Mouse (Mus musculus): ENCODE measurements around the gene Stip1. TPM values are rescaled to one million over a fixed set of nuclear protein-coding genes. Genes with fewer than 3 reads are reported as not detected.
"Not testable (repeated sequence)": the region's sequence is repeated elsewhere in the genome, so short reads cannot be mapped to it uniquely, and the experiment has no call there.

The Stip1 gene
- total RNA-seq (2015; ENCODE audit: low replicate concordance) (39.1 and 40.2 TPM in 2 replicates), total RNA-seq (2017; ENCODE audit: low replicate concordance) (33.4 and 44.3 TPM in 2 replicates)

DNA sequence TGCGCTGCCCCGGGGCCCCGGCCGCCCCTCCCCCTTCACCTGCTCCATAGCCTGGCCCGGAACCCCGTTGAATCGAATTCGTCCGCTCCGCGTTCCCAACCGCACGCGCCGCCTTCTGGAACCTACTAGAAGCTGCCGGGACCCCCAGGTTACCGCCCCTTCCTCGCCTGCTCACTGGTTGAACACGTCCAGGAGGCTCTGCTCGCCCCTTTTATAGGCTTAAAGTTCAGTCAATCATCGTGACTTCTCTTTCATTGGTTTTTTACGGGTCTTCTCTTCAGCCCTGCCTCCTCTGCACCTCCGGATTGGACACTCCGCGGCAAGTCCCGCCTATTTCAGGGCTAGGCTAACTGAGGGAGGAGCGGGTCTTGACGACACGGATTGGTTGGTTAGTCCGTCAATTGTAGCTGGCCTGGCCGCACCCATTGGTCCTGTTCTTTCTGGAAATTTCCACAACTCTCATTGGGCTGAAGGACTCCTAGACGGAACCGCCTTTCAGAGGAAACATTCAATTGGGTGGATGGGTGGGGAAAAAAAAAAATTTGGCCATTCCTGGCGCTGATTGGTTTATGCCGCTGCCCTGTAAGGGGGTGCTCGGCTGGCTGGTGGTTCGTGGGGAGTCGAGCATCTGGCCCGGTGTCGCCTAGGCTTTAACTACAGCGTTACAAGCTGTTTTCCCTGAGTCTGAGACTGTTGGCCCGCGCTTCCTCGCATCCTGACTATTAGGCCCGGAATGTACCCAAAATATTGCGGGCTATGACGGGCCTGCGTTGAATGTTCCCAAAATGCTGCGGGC is at the start of gene Stip1:
TSS of gene Stip1 (minus strand) at position 127 of the 796 bp plus-strand sequence.
- peak; percentile 92 for ATAC-seq (replicated peaks; ENCODE audit: low FRiP score, poor library complexity, severe bottlenecking)

DNA sequence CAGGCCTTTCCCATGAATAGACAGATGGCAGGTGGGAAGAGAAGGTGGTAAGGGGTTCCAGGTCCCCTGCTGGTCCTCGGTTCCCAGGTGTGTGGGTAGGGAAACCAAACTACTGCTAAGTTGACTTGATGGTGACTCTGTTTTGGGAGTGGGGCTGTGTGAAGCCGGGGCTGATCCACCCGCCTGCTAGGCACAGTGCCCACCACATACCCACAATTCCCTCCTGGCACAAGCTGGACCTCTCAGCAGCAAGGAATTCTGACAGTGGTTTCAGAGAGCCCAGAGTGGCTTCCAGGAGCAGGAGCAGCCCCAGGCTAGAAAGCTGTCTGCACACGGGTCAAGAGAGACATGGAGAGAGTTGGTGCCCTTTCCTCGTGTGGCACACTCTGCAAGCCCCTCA is 49.3 kb upstream of the Stip1 start:
- no peak for ATAC-seq (replicated peaks; ENCODE audit: low FRiP score, poor library complexity, severe bottlenecking)

- ATAC-seq (replicated peaks; ENCODE audit: low FRiP score, poor library complexity, severe bottlenecking) = no peak
These were observed 48.8 kb upstream of the Stip1 start for GRCm38 (mm10) chr19:7088558-7088957.

- no peak for ATAC-seq (replicated peaks; ENCODE audit: low FRiP score, poor library complexity, severe bottlenecking)
These were observed 45.0 kb upstream of the Stip1 start for GRCm38 (mm10) chr19:7084734-7085133.

DNA sequence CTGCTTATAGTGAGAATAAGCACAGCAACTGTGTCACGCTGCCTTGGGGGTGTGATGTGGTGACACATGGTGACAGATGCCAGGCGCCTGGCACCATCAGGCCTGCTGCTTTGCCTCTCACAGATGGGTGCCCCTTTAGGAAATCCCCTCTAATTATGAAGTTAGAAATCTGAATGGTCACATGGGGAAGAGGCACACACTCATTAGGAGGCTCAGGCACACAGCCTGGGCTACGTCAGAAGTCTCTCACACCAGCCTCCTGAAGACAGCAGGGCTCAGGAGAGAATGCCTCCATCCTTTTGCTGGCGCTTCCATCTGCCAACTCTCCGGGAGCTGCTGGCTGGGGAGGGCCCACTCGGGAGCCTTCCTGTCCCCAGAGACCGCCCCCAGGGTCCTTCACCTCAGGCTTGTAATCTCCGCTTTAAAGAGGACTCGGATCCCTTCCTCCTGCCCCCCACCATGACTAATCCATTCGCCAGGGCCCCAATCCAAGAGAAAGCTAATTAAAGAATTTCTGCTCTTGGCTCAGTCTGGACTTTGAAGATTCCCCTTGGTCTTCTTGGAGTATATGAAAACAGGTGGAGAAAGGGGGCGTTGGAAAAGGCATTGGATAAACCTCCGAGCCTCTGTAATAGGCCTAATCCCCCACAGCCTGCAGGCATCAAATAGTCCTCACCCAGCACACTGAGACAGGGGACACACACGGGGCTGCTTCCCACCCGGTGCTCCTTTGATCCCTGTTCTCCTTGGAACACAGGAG is 43.4 kb upstream of the Stip1 start:
- no peak for ATAC-seq (replicated peaks; ENCODE audit: low FRiP score, poor library complexity, severe bottlenecking)

- ATAC-seq (replicated peaks; ENCODE audit: low FRiP score, poor library complexity, severe bottlenecking) = no peak
These were observed 41.9 kb upstream of the Stip1 start for GRCm38 (mm10) chr19:7081516-7082266.

GRCm38 (mm10) chr19:7078271-7078670 is 38.5 kb upstream of the Stip1 start:
- no peak for ATAC-seq (replicated peaks; ENCODE audit: low FRiP score, poor library complexity, severe bottlenecking)

GRCm38 (mm10) chr19:7077666-7078065 is 37.9 kb upstream of the Stip1 start:
- no peak for ATAC-seq (replicated peaks; ENCODE audit: low FRiP score, poor library complexity, severe bottlenecking)

GRCm38 (mm10) chr19:7075336-7075735 is 35.6 kb upstream of the Stip1 start:
- ATAC-seq (replicated peaks; ENCODE audit: low FRiP score, poor library complexity, severe bottlenecking) = not testable (repeated sequence)

DNA sequence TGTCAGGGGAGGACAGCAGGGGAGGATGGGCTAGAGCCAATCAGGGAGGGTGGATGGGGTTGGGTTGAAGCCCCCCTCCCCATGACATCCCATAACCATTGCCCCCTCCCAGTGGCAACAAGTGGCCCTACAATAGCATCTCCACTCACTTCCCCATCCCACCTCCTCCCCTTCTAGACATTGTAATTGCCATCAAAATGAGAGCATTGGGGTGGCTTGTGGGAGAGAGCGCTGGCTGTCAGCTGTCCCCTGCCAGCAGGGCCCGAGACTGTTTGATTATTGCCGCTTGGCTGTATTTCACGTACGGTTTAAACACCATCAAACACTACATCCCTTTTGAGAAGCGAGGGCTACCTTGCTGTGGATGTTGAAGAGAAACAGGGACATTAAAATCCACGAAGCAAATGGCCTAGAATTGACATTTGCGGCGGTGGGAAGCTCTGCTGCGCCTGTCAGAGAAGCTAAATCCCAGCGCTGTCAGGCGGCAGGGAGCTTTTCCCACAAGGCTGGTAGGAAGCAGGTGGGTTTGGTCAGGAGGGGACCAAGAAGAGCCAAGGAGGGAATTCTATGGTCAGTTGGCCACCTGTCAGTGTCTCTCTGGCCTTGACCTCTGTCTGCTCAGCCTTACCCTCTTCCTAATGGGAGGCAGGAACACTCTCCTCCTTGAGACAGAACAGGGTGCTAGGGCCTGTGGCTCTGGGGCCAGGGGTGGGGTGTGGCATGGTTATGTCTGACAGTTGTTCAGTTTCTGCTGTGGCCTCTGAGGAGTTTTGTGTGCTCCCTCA is 34.4 kb upstream of the Stip1 start:
- ATAC-seq (replicated peaks; ENCODE audit: low FRiP score, poor library complexity, severe bottlenecking) = no peak

- no peak for ATAC-seq (replicated peaks; ENCODE audit: low FRiP score, poor library complexity, severe bottlenecking)
These were observed 32.5 kb upstream of the Stip1 start for GRCm38 (mm10) chr19:7072221-7072620.

- no peak for ATAC-seq (replicated peaks; ENCODE audit: low FRiP score, poor library complexity, severe bottlenecking)
These were observed 31.0 kb upstream of the Stip1 start for GRCm38 (mm10) chr19:7070775-7071174.

DNA sequence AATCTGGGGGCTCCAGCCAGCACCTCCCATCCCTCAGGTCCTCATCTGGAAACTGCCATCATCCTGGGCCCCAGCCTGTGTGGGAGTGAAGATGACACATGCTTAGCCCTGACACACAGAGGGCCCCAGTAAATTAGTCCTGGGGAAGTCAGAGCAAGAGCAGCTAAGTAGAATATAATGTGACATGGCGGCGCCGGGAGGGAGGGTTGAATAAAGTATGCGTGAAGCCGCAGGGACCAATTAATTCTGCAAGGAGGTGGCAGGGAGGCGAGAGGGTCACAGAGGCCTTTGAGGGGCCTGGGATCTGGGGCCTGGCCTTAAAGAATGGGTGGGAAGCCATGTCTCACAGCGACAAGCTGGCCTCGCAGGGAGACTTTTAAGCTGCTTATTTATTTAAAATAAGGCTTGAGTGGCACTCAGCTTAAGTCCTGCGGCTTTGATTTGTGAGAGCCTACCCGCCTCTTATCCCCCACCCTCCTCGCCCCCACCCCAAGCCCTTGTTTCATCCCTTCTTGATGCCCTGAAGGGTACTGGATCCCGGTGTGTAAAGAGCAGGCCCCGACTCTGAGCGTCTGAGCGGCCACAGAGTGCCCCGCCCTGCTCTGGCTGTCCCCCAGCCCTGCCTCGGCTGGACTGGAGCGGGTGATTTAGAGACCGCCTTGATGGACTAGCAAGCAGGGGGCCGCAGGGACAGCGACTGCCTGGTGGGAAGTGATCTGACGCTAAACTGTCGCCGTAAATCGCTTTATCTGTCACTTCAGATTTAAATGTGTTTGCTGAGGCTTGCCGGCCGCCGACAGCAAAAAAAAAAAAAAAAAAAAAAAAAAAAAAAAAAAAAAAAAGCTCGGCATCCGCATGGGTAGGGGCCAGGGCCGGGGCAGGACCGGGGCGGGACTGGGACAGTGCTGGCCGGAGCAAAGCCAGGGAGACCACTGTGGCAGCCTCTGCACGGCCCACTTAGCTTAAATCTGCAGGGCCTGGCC is 30.3 kb upstream of the Stip1 start:
- ATAC-seq (replicated peaks; ENCODE audit: low FRiP score, poor library complexity, severe bottlenecking) = no peak

GRCm38 (mm10) chr19:7068661-7069531 is 29.1 kb upstream of the Stip1 start:
- ATAC-seq (replicated peaks; ENCODE audit: low FRiP score, poor library complexity, severe bottlenecking) = no peak

GRCm38 (mm10) chr19:7068136-7068535 is 28.4 kb upstream of the Stip1 start:
- ATAC-seq (replicated peaks; ENCODE audit: low FRiP score, poor library complexity, severe bottlenecking) = 0 out of 2 replicates have a peak, but pooled peaks have one; percentile 31

DNA sequence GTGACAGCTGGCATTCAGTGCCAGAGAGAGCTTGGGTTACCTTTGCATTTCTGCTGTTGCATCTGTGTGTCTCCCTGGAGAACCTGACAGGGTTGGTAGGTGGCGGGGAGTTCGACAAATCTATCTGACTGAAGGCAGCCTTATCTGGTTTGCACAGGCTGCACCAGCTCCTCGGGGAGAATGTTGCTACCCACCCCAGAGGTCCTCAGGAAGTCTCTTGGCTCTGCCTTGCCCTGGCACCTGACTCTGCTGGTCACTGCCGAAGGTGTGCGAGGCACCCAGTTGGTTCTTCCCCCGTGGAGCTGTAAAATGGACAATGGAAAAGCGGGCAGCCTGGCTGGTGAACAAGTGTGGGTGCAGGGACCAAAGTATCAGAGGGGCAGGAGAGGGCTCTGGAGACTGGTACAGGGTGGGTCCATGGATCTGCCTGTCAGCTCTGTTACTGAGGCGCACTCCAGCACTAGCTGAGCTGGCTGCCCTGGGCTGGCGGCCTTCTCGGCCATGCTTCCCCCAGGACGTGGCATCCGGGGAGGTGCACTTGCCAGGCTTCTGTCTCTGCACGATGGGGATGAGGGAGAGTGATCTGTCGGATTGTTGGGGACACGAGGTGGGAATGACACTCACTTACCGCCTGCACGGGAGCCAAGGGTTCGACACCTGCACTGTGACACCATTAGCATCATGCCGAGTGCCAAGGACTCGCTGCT is 27.7 kb upstream of the Stip1 start:
- peak; percentile 28; the same call in 1 of the 2 replicates for ATAC-seq (replicated peaks; ENCODE audit: low FRiP score, poor library complexity, severe bottlenecking)

- no peak for ATAC-seq (replicated peaks; ENCODE audit: low FRiP score, poor library complexity, severe bottlenecking)
These were observed 27.1 kb upstream of the Stip1 start for GRCm38 (mm10) chr19:7066828-7067342.

Measured in erythroblast, adult 5-6 weeks (primary cell).